Mouse (Mus musculus) kidney, adult 2 months (tissue): Measurements from ENCODE around the gene Ccdc103.

Experiments
- CTCF ChIP-seq: fragments of 200-500 bp; conservative IDR thresholded peaks from 2 replicates; pipeline ENCODE4 v1.5.1; 2011; ENCODE audit warnings: low read depth, mild to moderate bottlenecking, control low read depth, low read length, moderate library complexity, mixed read lengths; ENCODE audit not compliant: insufficient read depth, insufficient read length
- POLR2A ChIP-seq: fragments of 200-500 bp; IDR thresholded peaks from one replicate; pipeline ENCODE4 v1.6.1; 2011; ENCODE audit warnings: low read depth, low read length, control low read depth

DNA sequence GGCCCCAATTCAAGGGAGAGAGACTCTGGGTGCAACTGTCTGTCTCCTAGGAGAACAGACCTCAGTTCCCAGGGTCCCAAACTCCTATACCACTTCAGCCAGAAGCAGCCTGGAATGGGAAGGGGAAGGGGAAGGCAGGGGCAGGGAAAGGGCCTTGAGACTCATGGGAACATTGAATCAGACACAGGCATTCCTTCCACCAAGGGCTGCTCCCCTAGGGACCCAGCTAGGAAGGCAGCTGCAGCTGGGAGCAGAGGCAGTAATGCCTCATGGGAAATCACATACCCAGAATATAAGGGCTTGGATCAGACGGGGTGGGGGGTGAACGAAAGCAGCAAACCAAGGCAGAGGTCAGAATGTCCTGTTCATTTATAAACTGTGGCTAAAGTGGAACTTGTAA is 42.9 kb upstream of the Ccdc103 start:
- TF ChIP-seq CTCF: no peak
- TF ChIP-seq POLR2A: no peak
